Mouse (Mus musculus) limb, embryonic 12.5 days (tissue): Measurements from ENCODE around the gene Cnksr2. TPM values are rescaled to one million over a fixed set of nuclear protein-coding genes. Genes with fewer than 3 reads are reported as not detected.

Experiments used
- ATAC-seq: fragments of 200-750 bp; cut with Nextera tagmentation; 2 replicates; pipeline ENCODE4 v1.8.0; 2017; ENCODE audit warnings: low read depth, moderate TSS enrichment; ENCODE audit not compliant: insufficient number of reproducible peaks, insufficient read depth, low FRiP score, low TSS enrichment
- H3K27ac ChIP-seq: fragments of 300-500 bp; sonication (generic); 2 replicates; pipeline ENCODE4 v1.5.1; 2016; ENCODE audit warnings: mild to moderate bottlenecking, moderate library complexity
- H3K27me3 ChIP-seq: fragments of 300-500 bp; sonication (generic); 2 replicates; pipeline ENCODE4 v1.6.1; 2016; ENCODE audit warnings: mild to moderate bottlenecking, moderate library complexity
- H3K36me3 ChIP-seq: fragments of 300-500 bp; sonication (generic); 2 replicates; pipeline ENCODE4 v1.6.1; 2016; ENCODE audit warnings: mild to moderate bottlenecking, moderate library complexity
- H3K4me1 ChIP-seq: fragments of 300-500 bp; sonication (generic); replicated peaks from 2 replicates; pipeline ENCODE4 v1.6.1; 2016
- H3K4me2 ChIP-seq: fragments of 300-500 bp; sonication (generic); 2 replicates; pipeline ENCODE4 v1.6.1; 2016; ENCODE audit warnings: mild to moderate bottlenecking, moderate library complexity
- H3K4me3 ChIP-seq: fragments of 300-500 bp; sonication (generic); replicated peaks from 2 replicates; pipeline ENCODE4 v1.5.1; 2016; ENCODE audit warnings: mild to moderate bottlenecking
- H3K9ac ChIP-seq: fragments of 300-500 bp; sonication (generic); replicated peaks from 2 replicates; pipeline ENCODE4 v1.6.1; 2016; ENCODE audit warnings: mild to moderate bottlenecking, moderate library complexity
- H3K9me3 ChIP-seq: fragments of 300-500 bp; sonication (generic); 2 replicates; pipeline ENCODE4 v1.6.1; 2016; ENCODE audit warnings: mild to moderate bottlenecking, moderate library complexity
- WGBS: fragments of 180-500 bp; shearing (Covaris S2); methylation state at CpG from one replicate; pipeline ENCODE4 v1.1.7; 2016; 5-methylcytosine and 5-hydroxymethylcytosine counted together
- polyA plus RNA-seq: library from polyadenylated mRNA; unstranded; fragments of >200 nt; fragmentation: Nextera tagmentation; extraction: Ambion mirVana; gene quantifications from 2 replicates; pipeline ENCODE4 v1.2.1, GENCODE M21; 2016

Gene Cnksr2
- polyA plus RNA-seq, 1 experiment from 2014 or later: 5.3 TPM

DNA sequence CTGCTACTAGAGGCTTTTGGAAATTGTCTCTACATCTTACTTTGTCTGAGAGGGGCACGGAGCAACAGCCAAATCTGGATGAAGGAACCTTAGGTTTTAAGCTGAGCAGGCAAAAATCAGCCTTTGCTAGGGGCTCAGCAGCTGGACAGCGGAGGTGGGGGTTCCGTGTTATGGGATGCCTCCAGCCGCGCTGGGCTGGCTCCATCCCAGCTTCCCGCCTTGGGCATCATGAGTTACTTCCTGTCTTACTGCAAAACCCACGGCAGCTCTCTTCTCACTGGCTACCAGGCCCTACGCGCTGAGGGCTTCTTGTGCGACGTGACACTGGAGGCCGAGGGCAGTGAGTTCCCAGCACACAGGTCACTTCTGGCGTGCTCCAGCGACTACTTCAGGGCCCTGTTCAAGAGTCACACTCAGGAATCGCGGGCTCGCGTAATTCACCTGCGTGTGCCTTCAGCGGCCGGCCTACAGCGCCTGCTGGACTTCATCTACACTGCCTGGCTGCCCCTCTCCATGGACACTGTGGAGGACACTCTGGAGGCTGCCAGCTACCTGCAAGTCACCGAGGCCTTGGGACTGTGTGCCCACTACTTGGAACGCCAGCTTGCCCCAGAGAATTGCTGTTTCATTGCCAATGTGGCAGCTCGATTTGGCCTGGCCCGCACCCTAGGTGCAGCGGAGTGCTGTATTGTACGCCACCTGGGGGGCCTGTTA is 224.7 kb downstream of the Cnksr2 start, which contains the start of gene Klhl34:
TSS of gene Klhl34 (plus strand) at position 229 of the 714 bp plus-strand sequence.
- Histone ChIP-seq H3K4me3 (peak within 1 kb of the TSS; percentile 23), H3K36me3 (no peaks in the 10 kb centered on the region), H3K4me2 (peak within 1 kb of the TSS; percentile 58), H3K27ac (no peak within 1 kb of the TSS), H3K4me1 (peaks cover 11% of the 10 kb centered on the region), H3K27me3 (peaks cover 33% of the 10 kb centered on the region), H3K9ac (0 out of 2 replicates have a peak within 1 kb of the TSS, but pooled peaks have one; percentile 27), H3K9me3 (no peaks in the 10 kb centered on the region)
- no peak for ATAC-seq
- WGBS: 38% methylated on average over 28 of the region's 28 CpGs

DNA sequence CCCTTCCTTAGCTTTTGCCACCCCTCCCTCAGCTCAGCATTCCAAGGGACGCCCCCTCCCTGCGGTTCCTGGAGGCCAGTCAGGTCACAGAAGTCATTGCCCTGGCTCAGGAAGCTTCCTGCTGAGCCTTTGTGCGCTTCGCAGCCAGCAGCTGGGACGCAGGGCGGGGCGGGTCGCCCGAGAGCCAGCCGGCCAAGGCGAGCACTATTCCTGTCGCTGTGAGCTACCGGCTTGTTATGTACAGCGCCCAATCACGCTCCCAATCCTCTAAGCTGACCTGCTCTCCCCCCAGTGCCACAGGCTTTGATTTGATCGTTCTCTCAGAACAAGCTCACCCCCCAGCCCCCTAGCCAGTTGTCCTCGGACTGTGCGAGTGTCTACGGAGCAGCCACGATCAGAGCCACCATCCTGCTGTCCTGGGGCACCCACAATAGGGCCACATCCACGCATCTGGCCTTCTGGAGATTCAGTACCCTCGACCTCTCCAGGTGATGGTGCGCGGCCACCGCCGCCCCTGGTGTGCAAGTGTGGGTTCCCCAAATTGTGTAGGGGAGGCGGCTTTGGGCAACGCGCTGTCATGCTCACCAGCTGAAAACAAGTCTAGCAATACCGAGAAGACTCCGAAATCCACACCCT is 225.4 kb downstream of the Cnksr2 start:
- Histone ChIP-seq H3K4me2 (peak overlapping the region; percentile 58), H3K4me3 (peak overlapping the region; percentile 23), H3K27ac (no peak overlapping the region), H3K4me1 (peaks cover 11% of the 10 kb centered on the region), H3K9ac (0 out of 2 replicates have a peak overlapping the region, but pooled peaks have one; percentile 27), H3K27me3 (peaks cover 33% of the 10 kb centered on the region), H3K36me3 (no peaks in the 10 kb centered on the region), H3K9me3 (no peaks in the 10 kb centered on the region)
- peak; percentile 79; the same call in 1 of the 2 replicates for ATAC-seq
- 14% methylated on average over 31 of the region's 31 CpGs for WGBS

DNA sequence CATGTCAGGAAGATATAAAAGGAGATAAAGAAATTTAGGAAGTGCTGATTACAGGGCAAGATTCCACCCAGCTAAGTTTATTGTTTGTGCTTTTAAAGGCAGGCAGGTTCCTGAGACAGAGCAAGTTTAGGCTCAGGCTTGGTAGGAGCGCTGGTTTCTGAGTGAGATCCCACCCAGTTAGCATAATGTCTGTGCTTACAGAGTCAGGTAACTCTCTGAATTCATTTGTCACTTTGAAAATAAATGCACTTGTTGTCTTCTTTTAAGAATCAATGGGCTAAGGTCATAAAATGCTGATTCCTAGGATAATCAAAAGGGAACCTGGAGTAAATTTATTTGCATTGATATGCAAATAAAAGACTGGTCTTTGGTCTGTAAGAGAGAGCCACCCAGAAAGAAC is 233.4 kb downstream of the Cnksr2 start:
- Histone ChIP-seq H3K4me3 (no peak overlapping the region), H3K27me3 (no peaks in the 10 kb centered on the region), H3K9ac (no peak overlapping the region), H3K4me2 (no peak overlapping the region), H3K27ac (no peak overlapping the region), H3K4me1 (no peaks in the 10 kb centered on the region), H3K9me3 (no peaks in the 10 kb centered on the region), H3K36me3 (no peaks in the 10 kb centered on the region)
- 43% methylated on average over 1 of the region's 1 CpGs for WGBS
- ATAC-seq: no peak

DNA sequence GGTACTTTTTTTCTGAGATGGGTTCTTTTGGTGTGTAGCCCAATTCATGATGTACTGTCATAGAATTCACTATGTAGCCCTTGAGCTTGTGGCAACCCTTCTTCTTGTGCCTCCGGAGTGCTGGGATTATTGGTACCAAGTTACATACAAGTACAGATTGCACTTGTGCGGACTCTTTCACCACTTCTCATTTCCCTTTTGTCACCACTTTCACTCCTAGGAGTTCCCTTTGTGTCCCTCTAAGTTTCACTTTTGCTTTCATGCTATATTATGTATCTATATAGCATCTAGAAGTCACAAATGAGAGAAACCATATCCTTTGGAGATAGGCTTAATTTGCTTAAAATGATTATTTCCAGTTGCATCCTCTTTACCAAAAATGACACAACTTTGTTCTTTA is 241.4 kb downstream of the Cnksr2 start:
- Histone ChIP-seq H3K27me3 (no peaks in the 10 kb centered on the region), H3K4me3 (no peak overlapping the region), H3K27ac (no peak overlapping the region), H3K9me3 (no peaks in the 10 kb centered on the region), H3K9ac (no peak overlapping the region), H3K4me2 (no peak overlapping the region), H3K36me3 (no peaks in the 10 kb centered on the region), H3K4me1 (no peaks in the 10 kb centered on the region)
- no peak for ATAC-seq
- WGBS: 90% methylated on average over 2 of the region's 2 CpGs

Other genes starting within 250 kb of the Cnksr2 start
- gene Klhl34, start 224.9 kb downstream of the Cnksr2 start, polyA plus RNA-seq: 1.6 TPM in 2 replicates